Mouse (Mus musculus): ENCODE results near the gene Usp37. TPM values are rescaled to one million over a fixed set of nuclear protein-coding genes. Genes with fewer than 3 reads are reported as not detected.

Gene Usp37
- polyA plus RNA-seq, 1 experiment from 2014 or later = 50.1 TPM

MicroRNAs encoded within 50 kb of the gene (microRNA counts, 519-probe panel; counts per million panel counts)
- microRNA mmu-miR-26b = 2,076 counts per million, percentile 4 among the panel's probes with 10 or more counts

Small RNA genes lying within 50 kb of the gene (microRNA-seq; reads per million reads assigned to microRNA genes)
- gene Gm25035 = not detected
- gene Mir26b = 31,304 reads per million, percentile 99 among the genes with 10 or more reads in this experiment

Other genes starting within 250 kb of the Usp37 start
- 8.6 TPM in 2 replicates for gene Tmbim1, start 238.7 kb downstream of the Usp37 start, polyA plus RNA-seq (2016; fragmentation: Nextera tagmentation; extraction: Ambion mirVana)
- 0.12 and 0.22 TPM in 2 replicates for gene Catip, start 182.2 kb downstream of the Usp37 start, polyA plus RNA-seq (2016; fragmentation: Nextera tagmentation; extraction: Ambion mirVana)
- 1.4 and 2.2 TPM in 2 replicates for gene Slc11a1, start 169.1 kb downstream of the Usp37 start, polyA plus RNA-seq (2016; fragmentation: Nextera tagmentation; extraction: Ambion mirVana)
- 31.8 and 34.4 TPM in 2 replicates for gene Ctdsp1, start 152.8 kb downstream of the Usp37 start, polyA plus RNA-seq (2016; fragmentation: Nextera tagmentation; extraction: Ambion mirVana)
- gene Vil1, start 134.9 kb downstream of the Usp37 start, polyA plus RNA-seq (2016; fragmentation: Nextera tagmentation; extraction: Ambion mirVana) = 0.15 and 0.25 TPM in 2 replicates
- gene Cnot9, start 38.2 kb downstream of the Usp37 start, polyA plus RNA-seq (2016; fragmentation: Nextera tagmentation; extraction: Ambion mirVana) = 103 and 104 TPM in 2 replicates
- gene Plcd4, start 1.4 kb downstream of the Usp37 start, polyA plus RNA-seq (2016; fragmentation: Nextera tagmentation; extraction: Ambion mirVana) = 2.0 and 2.8 TPM in 2 replicates
- gene Zfp142, start 44.0 kb upstream of the Usp37 start, polyA plus RNA-seq (2016; fragmentation: Nextera tagmentation; extraction: Ambion mirVana) = 9.3 and 10.0 TPM in 2 replicates
- 18.9 and 20.2 TPM in 2 replicates for gene Bcs1l, start 44.0 kb upstream of the Usp37 start, polyA plus RNA-seq (2016; fragmentation: Nextera tagmentation; extraction: Ambion mirVana)
- gene Rnf25, start 57.1 kb upstream of the Usp37 start, polyA plus RNA-seq (2016; fragmentation: Nextera tagmentation; extraction: Ambion mirVana) = 33.7 and 37.8 TPM in 2 replicates
- gene Stk36, start 57.2 kb upstream of the Usp37 start, polyA plus RNA-seq (2016; fragmentation: Nextera tagmentation; extraction: Ambion mirVana) = 13.8 and 17.3 TPM in 2 replicates
- gene Ttll4, start 117.5 kb upstream of the Usp37 start, polyA plus RNA-seq (2016; fragmentation: Nextera tagmentation; extraction: Ambion mirVana) = 42.6 and 43.6 TPM in 2 replicates
- 6.7 and 6.9 TPM in 2 replicates for gene Cyp27a1, start 169.3 kb upstream of the Usp37 start, polyA plus RNA-seq (2016; fragmentation: Nextera tagmentation; extraction: Ambion mirVana)
- not detected in 2 replicates for gene Prkag3, start 204.9 kb upstream of the Usp37 start, polyA plus RNA-seq (2016; fragmentation: Nextera tagmentation; extraction: Ambion mirVana)
- gene Wnt6, start 227.6 kb upstream of the Usp37 start, polyA plus RNA-seq (2016; fragmentation: Nextera tagmentation; extraction: Ambion mirVana) = 8.7 and 11.0 TPM in 2 replicates
- 0.85 and 1.3 TPM in 2 replicates for gene Wnt10a, start 247.2 kb upstream of the Usp37 start, polyA plus RNA-seq (2016; fragmentation: Nextera tagmentation; extraction: Ambion mirVana)